Mouse (Mus musculus) thymus, postnatal 0 days (tissue): Measurements from ENCODE around the gene Egflam. TPM values are rescaled to one million over a fixed set of nuclear protein-coding genes. Genes with fewer than 3 reads are reported as not detected.

Source experiments
- DNase-seq: peaks from one replicate; pipeline ENCODE4 v3.0.0-alpha.2; 2015; ENCODE audit warnings: low spot score
- polyA plus RNA-seq: library from polyadenylated mRNA; unstranded; fragments of >200 nt; fragmentation: Nextera tagmentation; extraction: Ambion mirVana; gene quantifications from 2 replicates; pipeline ENCODE4 v1.2.1, GENCODE M21; 2015

Egflam gene
- polyA plus RNA-seq, 1 experiment from 2014 or later: 5.1 TPM

DNA sequence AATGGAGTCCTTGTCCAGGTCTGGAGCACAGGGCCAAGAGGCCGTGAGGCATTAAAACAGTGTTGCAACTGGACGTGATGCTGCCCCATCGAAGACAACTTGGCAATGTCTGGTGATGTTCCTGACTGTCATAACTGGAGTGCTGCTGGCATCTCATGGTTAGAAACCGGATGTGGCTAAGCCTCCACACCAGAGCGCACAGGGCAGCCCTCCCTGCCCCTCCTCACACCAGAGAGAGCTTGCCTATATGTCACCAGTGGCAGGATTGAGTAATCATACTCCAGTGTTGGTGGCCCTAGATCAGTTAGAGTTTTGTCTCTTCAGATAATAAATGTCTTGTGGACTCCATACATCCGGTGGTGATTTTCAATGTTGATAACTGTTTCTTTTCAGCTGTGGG, 210.5 kb downstream of the Egflam start:
- DNase-seq: no peak

GRCm38 (mm10) chr15:7180576-7180975, 217.6 kb downstream of the Egflam start:
- no peak for DNase-seq

DNA sequence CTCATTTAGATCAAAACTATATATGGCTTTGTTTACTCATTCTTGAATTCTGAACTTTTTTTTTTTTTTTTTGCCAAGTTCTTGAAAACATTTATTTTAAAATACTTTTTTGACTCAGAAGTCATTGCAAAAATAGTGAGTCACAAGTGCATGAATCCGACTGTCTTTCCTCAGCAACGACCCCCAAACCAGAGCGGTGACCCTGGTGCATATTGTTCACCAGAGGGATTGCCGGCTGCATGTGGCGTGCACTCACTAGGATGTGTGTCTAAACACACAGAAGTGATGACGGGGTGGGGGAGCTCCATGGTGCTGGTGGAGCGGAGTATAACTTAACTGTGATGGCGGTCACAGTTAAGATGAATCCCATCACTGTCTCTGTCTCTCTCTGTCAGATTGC, 224.4 kb downstream of the Egflam start:
- DNase-seq: no peak

DNA sequence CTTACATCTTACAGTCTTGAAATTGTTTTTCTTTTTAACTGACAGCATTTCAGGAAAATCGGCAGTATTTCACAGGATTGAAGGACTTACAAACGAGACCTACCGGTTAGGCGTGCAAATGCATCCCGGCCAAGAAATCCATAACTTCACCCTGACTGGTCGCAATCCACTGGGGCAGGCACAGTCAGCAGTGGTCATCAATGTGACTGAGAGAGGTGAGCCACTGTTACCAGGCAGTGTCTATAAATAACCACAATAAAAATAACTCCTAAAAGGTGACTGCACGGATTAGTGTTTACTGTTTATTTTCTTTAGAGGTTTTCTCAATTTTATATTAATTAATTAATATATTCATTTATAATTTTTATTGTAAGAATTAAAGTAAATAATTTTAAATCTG, 224.8 kb downstream of the Egflam start:
- no peak for DNase-seq

- DNase-seq: no peak
Observed at GRCm38 (mm10) chr15:7172875-7173274, 225.3 kb downstream of the Egflam start.

GRCm38 (mm10) chr15:7167906-7168532, 230.2 kb downstream of the Egflam start:
- no peak for DNase-seq

- DNase-seq: no peak
Observed at GRCm38 (mm10) chr15:7167238-7167905, 230.8 kb downstream of the Egflam start.

- DNase-seq: no peak
Observed at GRCm38 (mm10) chr15:7166735-7167134, 231.5 kb downstream of the Egflam start.

GRCm38 (mm10) chr15:7163851-7164250, 234.3 kb downstream of the Egflam start:
- no peak for DNase-seq

GRCm38 (mm10) chr15:7160321-7160720, 237.9 kb downstream of the Egflam start:
- DNase-seq: no peak

DNA sequence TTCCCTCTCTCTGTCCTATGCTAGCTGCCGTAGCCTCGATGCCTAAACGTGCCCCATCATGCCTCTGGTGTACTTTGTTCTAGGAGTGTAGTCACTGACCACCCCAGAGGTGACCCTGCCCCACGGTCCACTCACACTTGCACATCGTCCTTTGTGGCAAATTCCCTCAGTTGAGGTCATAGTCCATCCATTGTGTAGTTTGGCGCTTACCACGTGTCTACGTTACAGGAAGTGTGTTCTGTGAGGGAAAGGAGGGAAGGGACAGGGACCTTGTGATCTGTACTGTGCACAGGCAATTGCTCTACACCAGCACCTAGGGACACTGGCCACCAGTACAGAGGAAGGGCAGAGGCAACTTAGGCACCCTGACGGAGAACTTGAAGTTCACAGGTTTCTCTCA, 238.3 kb downstream of the Egflam start:
- DNase-seq: no peak

- DNase-seq: no peak
Observed at GRCm38 (mm10) chr15:7157658-7158057, 240.5 kb downstream of the Egflam start.
